Mouse (Mus musculus) adrenal gland, adult 18-20 months (tissue): ENCODE measurements around the gene Ube2z. TPM values are rescaled to one million over a fixed set of nuclear protein-coding genes. Genes with fewer than 3 reads are reported as not detected.

ENCODE experiments used
- DNase-seq, 2 experiments: peaks; one replicate each; pipeline ENCODE4 v3.0.0; 2021 to 2022; ENCODE audit warnings: low spot score in 2 of 2
- total RNA-seq, 2 experiments: library from RNA; stranded (reverse); gene quantifications; 1 replicate in 1 of 2; 2 replicates in 1 of 2; pipeline ENCODE4 v1.2.3; 2021

Gene Ube2z
- total RNA-seq, 2 experiments from 2014 or later = 49.3 to 57.7 TPM

DNA sequence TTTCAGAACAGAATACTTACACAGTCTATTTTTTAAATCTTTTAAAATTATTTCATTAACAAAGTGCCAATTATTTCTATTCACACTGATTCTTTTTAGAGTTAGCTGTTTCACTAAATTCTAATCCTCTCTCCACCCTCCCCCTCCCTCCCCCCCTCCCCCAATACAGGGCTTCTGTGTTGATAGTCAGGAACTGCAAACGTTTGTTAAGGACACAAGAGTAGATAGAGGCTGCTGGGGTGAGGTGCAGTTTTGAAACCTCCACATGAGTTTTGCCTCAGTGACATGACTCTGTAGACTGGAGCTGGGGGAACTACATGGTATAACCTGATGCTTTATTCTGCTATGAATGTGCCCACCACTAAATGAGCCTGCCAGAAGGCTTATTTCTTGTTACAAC is 56.4 kb downstream of the Ube2z start:
- no peak for DNase-seq

DNA sequence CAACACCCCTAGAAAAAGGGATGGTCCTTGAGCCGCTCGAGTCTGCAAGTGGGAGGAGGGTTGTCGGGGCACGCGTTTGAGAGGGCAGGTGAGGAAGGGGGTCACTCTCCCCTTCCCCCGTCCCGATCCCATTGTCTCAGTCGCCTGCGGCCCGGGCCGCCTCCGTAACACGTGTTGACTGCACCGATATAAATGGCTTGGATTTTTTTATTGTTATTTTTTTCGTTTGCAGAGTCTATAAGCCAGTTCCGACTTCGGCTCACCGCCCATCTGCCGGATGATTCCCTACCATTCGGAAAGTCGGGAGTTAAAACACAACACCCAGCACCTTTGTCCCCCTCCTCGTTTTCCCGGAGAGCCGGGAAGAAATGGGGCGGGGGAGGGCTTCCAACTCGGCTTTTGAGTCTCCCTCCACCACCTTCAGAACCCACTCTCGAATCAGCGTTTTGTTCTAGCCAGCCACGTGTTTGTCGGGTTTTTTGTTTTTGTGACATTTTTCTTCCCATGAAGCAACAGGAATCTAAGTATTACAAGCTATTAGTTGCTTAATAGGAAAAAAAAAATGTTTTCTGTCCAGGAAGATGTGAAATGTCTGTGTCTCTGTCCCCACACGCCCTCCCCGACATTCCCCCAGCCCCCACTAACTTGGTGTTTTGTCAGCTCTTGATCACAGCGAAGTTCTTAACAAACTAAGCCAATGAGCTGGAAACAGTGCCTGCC is 57.5 kb downstream of the Ube2z start:
- DNase-seq = no peak

DNA sequence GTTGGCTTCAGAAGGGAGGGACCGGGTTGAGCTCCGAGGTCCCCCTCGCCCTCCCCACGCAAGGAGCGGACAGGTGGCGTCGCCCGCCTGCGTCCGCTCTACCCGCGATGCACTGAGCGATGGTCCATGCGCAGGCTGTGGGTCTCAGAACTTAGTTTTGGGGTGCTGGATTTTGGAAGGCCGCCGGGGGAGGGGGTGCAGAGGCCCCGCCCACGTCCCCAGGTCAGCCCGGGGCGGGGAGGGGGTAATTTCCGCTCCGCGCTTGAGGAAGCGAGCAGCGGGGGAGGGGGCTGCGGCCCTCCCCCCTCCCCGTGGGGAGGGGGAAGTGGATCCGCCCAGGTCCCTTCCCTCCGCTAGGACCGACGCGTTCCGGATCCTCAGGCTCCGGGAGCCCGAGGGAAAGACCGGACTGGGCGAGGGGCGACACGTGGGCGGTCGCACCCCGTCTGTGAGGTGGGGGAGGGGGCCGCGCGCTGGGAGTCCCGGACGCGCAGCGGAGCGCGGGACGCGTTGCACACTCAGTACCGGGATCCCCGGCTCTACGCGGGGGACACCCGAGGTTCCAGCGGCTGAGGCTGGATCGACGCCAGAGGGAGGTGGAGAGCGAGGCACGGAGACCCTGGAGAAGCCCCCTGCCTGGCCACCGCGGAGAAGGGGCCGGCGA is 58.2 kb downstream of the Ube2z start:
- peak in 1 of 2 experiments; percentile 14 for DNase-seq

DNA sequence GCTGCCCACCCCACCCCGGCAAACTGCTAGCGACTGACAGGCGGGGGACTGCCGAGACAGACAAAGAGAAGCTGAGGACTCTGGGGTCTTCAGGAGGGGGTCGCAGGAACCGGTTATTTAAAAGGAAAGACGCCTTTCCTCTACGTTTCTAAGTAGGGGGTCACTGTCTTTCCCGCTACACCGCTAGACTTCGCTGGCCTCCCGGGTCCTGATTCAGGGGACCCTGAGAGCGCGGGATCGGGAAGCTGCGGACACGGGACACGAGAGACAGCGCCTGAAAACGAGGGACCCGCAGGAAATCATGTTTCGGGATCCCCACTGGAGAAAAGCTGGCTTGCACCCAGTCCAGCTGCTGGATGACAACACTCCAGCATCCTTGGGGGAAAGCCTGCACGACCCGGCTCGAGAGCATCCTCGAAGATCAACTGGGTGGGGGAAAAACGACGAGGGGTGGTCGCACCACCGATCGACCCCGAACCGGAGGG is 58.8 kb downstream of the Ube2z start:
- peak in 1 of 2 experiments; percentile 7 for DNase-seq

DNA sequence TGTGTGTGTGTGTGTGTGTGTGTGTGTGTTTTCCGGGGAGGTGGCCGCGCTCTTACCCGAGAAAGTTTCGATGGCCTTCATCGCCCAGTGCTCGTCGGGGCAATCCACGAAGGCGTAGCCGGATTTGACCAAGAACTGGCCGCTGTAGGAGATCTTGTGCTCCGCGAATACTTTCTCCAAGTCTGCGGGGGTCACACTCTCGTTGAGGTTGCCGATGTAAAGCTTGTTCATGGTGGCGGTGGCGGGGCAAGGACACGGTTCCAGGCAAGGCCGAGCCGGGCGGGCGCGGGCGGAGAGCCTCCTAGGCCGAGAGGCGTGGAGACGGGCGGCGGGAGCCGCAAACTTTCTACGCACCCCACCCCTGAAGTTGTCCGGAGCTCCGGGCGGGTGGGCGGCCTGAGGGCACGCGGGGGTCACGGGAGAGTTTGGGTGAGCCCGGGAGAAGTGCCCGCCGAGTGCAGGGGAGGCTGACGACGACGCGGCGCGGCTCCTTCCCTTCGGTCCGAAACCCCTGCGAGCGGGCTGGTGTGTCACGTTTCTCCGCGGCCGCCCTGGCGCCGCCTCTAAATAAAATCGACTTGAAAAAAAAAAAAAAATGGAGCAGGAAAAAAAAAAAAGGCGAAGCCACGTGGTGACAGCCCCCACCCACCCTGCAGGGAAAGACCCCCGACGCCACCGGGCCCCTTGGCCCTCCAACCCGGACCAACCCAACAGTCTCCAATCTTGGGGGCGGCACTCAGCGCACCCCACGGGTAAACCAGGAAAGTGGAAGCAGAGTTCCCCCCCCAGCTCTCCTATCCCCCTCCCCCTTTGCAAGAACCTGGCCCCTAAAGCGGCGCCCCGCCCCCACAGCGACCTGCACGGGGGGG is 59.6 kb downstream of the Ube2z start, which contains the start of gene Igf2bp1:
Igf2bp1 (minus strand) TSS at position 538 of the 869 bp plus-strand sequence.
- peak; percentile 39 to 49 for DNase-seq

DNA sequence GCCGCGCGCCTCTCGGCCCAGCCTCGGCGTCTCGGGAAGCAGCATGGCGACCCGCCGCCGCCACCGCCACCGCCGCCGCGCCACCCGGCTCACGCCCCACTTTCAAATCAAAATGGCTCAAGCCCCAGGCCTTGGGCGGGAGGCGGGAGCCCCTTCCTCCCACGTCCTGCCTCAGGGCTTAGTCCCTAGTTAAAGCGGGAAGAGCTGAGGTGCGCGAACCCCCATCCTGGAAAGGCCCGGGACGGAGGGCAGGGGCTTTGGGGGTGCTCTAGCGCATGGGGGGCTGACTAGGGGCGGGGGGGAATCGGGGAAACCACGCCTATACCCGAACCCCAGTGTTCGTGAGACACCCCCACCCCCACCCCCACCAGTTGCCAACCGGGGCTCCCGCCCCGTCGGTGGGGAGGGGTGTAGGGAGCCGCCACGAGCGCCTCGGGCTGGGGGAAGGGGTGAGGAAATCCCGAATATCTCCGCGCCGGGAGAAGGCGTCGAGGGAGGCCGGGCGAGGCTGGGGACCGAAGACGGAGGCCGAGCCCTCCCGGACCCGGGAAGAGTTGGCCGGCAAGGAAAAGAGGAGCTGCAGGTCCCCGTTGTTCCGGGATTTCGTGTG is 60.3 kb downstream of the Ube2z start:
- peak in 1 of 2 experiments; percentile 10 for DNase-seq

DNA sequence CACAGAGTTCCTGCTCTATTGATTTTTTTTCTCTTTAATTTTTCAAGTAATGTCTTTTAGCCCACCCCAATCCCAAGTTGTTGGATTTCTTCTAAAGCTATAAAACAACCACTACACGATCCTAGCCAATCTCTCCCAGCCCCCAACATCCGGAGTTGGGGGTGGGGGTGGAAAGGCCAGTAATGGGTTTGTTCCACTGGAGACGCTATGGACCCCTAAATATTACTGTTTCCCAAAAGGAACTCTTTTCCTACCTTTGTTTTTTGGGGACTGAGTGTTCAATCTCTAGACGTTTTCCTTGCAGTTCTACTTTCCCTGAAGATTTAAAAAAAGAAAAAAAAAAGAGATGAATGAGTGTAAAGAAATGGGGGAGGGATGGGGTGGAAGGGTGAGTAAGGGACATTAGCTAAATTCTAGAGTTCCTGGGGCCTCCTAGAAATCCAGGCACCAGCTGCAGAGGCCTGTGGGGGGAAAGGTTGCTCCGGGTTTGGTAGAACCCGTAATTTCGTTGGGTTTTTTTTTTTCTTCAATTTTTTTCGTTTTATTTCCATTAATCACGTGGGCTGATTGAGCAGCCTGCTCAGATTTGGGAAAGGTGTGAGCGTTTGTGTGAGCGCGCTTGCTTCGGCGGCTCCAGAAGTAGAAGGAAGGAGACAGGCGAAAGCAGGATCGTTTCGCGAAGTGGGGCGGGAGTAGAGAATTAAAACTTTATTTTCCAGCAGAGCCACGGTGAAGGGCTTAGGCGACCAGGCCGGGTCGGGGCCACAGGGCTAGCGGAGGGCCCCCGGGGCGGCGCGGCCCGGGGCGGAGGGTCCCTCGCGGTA is 61.0 kb downstream of the Ube2z start:
- DNase-seq = no peak

DNA sequence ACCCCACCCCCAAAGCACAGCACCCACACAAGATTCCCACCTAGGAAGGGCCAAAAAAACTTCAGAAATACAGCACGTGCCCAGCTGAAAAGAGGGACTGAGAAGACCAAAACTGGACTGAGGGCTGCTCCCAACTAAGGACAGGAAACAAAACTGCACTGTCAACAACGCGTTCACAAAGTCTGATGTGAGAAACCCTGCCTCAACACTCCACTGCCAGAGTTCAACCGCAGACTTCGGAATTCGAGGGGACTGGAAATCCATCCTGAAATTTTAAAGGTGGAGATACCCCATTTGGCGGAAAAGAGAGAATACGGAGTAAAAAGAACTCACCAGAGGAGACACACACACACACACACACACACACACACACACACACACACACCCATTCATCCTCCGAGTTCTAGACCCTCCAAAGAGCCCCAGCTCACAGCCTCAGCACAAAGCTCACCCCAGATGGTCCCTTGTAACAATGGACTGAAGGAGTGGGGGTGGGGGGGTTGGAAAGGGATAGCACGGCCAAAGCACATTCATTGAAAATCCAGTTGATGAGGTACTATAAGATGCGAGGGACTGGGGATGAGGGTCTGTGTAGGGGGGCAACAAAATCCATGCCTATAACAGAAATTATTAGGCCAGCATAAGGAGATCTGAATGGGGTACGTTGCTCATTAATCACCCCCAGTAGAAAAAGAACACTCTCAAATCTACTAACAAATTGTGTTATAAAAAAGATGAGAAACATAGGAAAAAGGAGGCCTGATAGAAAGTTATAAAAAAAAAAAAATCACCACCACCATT is 61.9 kb downstream of the Ube2z start:
- DNase-seq = no peak

Other genes with a start within 250 kb of the Ube2z start
- 100 to 1,000 TPM; 202 to 415 TPM for gene Phospho1, start 240.9 kb downstream of the Ube2z start, total RNA-seq
- gene Gngt2, start 228.2 kb downstream of the Ube2z start, total RNA-seq = 10 to 100 TPM; 23.9 to 29.2 TPM
- gene Abi3, start 222.9 kb downstream of the Ube2z start, total RNA-seq = 10 to 100 TPM; 13.9 to 15.4 TPM
- gene B4galnt2, start 150.5 kb downstream of the Ube2z start, total RNA-seq = not detected
- under 1 TPM; 0.22 to 0.53 TPM for gene Igf2bp1, start 59.4 kb downstream of the Ube2z start, total RNA-seq
- gene Gip, start 40.8 kb downstream of the Ube2z start, total RNA-seq = not detected
- 10 to 100 TPM; 81.1 to 87.0 TPM for gene Snf8, start 30.5 kb downstream of the Ube2z start, total RNA-seq
- gene Atp5g1, start 10.3 kb upstream of the Ube2z start, total RNA-seq = 100 to 1,000 TPM; 228 to 281 TPM
- not detected for gene Calcoco2, start 46.6 kb upstream of the Ube2z start, total RNA-seq
- not detected for gene Ttll6, start 68.4 kb upstream of the Ube2z start, total RNA-seq
- gene Hoxb13, start 128.9 kb upstream of the Ube2z start, total RNA-seq = not detected
- gene Hoxb9, start 206.1 kb upstream of the Ube2z start, total RNA-seq = 100 to 1,000 TPM; 294 to 445 TPM
- 100 to 1,000 TPM in 1 of 2 experiments, 10 to 100 TPM in 1; 54.8 to 119 TPM for gene Hoxb8, start 216.5 kb upstream of the Ube2z start, total RNA-seq
- gene Hoxb7, start 221.2 kb upstream of the Ube2z start, total RNA-seq = 10 to 100 TPM; 33.5 to 59.0 TPM
- gene Hoxb6, start 227.1 kb upstream of the Ube2z start, total RNA-seq = 10 to 100 TPM; 37.0 to 68.1 TPM
- gene Hoxb5, start 237.9 kb upstream of the Ube2z start, total RNA-seq = 10 to 100 TPM; 11.6 to 27.3 TPM